Mouse (Mus musculus): Measurements from ENCODE around the gene Rb1.

Rb1 gene

GRCm38 (mm10) chr14:73258181-73258580 lies 67.4 kb downstream of the Rb1 start:
- no peak for DNase-seq

- DNase-seq, result no peak
These were observed 68.3 kb downstream of the Rb1 start for GRCm38 (mm10) chr14:73257348-73257747.

- no peak for DNase-seq
These were observed 70.1 kb downstream of the Rb1 start for GRCm38 (mm10) chr14:73255426-73255970.

GRCm38 (mm10) chr14:73254412-73254811 lies 71.2 kb downstream of the Rb1 start:
- no peak for DNase-seq

GRCm38 (mm10) chr14:73253453-73254251 lies 72.0 kb downstream of the Rb1 start:
- peak in 1 of 2 experiments; percentile 25 for DNase-seq

GRCm38 (mm10) chr14:73252276-73252675 lies 73.3 kb downstream of the Rb1 start:
- no peak for DNase-seq

- no peak for DNase-seq
These were observed 75.6 kb downstream of the Rb1 start for GRCm38 (mm10) chr14:73250056-73250455.

GRCm38 (mm10) chr14:73244061-73244597 lies 81.5 kb downstream of the Rb1 start:
- no peak for DNase-seq

GRCm38 (mm10) chr14:73239857-73240256 lies 85.8 kb downstream of the Rb1 start:
- DNase-seq, result no peak

- DNase-seq, result no peak
These were observed 86.3 kb downstream of the Rb1 start for GRCm38 (mm10) chr14:73239291-73239690.

GRCm38 (mm10) chr14:73238498-73239250 lies 86.9 kb downstream of the Rb1 start:
- peak; percentile 40 to 55 for DNase-seq

- peak; percentile 60 to 70 for DNase-seq
These were observed 87.7 kb downstream of the Rb1 start, which contains the start of gene Lpar6 for GRCm38 (mm10) chr14:73237848-73238321. TSS of gene Lpar6 (plus strand) at chr14:73237895.

- no peak for DNase-seq
These were observed 91.1 kb downstream of the Rb1 start for GRCm38 (mm10) chr14:73234468-73235031.

GRCm38 (mm10) chr14:73231286-73231982 lies 94.2 kb downstream of the Rb1 start:
- DNase-seq, result no peak

- no peak for DNase-seq
These were observed 98.8 kb downstream of the Rb1 start for GRCm38 (mm10) chr14:73226849-73227248.

GRCm38 (mm10) chr14:73226346-73226745 lies 99.3 kb downstream of the Rb1 start:
- DNase-seq, result no peak

GRCm38 (mm10) chr14:73222316-73222970 lies 103.2 kb downstream of the Rb1 start:
- no peak for DNase-seq

- DNase-seq, result no peak
These were observed 108.6 kb downstream of the Rb1 start for GRCm38 (mm10) chr14:73217062-73217461.

- no peak for DNase-seq
These were observed 114.1 kb downstream of the Rb1 start for GRCm38 (mm10) chr14:73211477-73211876.

GRCm38 (mm10) chr14:73210196-73210595 lies 115.4 kb downstream of the Rb1 start:
- DNase-seq, result no peak

GRCm38 (mm10) chr14:73209262-73209661 lies 116.4 kb downstream of the Rb1 start:
- DNase-seq, result peak; percentile 23 to 33

- no peak for DNase-seq
These were observed 121.6 kb downstream of the Rb1 start for GRCm38 (mm10) chr14:73204016-73204415.

All from lung, postnatal 4 days (tissue).